Mouse (Mus musculus): ENCODE measurements around the gene Mlana. TPM values are rescaled to one million over a fixed set of nuclear protein-coding genes. Genes with fewer than 3 reads are reported as not detected.

Gene Mlana
- polyA plus RNA-seq, 1 experiment from 2014 or later: 0.26 TPM

GRCm38 (mm10) chr19:29670247-29670646 is 27.4 kb upstream of the Mlana start:
- WGBS: 89% methylated on average over 6 of the region's 6 CpGs
- Histone ChIP-seq H3K9ac (ENCODE audit: low read length) (no peak overlapping the region), H3K36me3 (ENCODE audit: control insufficient read depth, insufficient read depth, low read length) (no peaks in the 10 kb centered on the region), H3K9me3 (ENCODE audit: control insufficient read depth, low read length) (no peaks in the 10 kb centered on the region), H3K4me1 (ENCODE audit: control insufficient read depth, insufficient read depth, low read length) (no peaks in the 10 kb centered on the region), H3K27me3 (ENCODE audit: control insufficient read depth, insufficient read depth, low read length) (no peaks in the 10 kb centered on the region), H3K4me3 (ENCODE audit: low read depth, low read length) (no peak overlapping the region), H3K27ac (ENCODE audit: low read depth, low read length) (no peak overlapping the region), H3K4me2 (no peak overlapping the region)
- no peak for DNase-seq (ENCODE audit: low spot score, missing footprints)
- no peak for ATAC-seq (ENCODE audit: low FRiP score)

- Histone ChIP-seq H3K9ac (ENCODE audit: low read length) (no peak overlapping the region), H3K4me3 (ENCODE audit: low read depth, low read length) (no peak overlapping the region), H3K4me2 (no peak overlapping the region), H3K4me1 (ENCODE audit: control insufficient read depth, insufficient read depth, low read length) (no peaks in the 10 kb centered on the region), H3K9me3 (ENCODE audit: control insufficient read depth, low read length) (no peaks in the 10 kb centered on the region), H3K27me3 (ENCODE audit: control insufficient read depth, insufficient read depth, low read length) (no peaks in the 10 kb centered on the region), H3K27ac (ENCODE audit: low read depth, low read length) (no peak overlapping the region), H3K36me3 (ENCODE audit: control insufficient read depth, insufficient read depth, low read length) (no peaks in the 10 kb centered on the region)
- DNase-seq (ENCODE audit: low spot score, missing footprints) (no peak), ATAC-seq (ENCODE audit: low FRiP score) (no peak)
- whole genome bisulfite sequencing: 88% methylated on average over 2 of the region's 2 CpGs
Measured at GRCm38 (mm10) chr19:29671160-29671559, 26.5 kb upstream of the Mlana start.

DNA sequence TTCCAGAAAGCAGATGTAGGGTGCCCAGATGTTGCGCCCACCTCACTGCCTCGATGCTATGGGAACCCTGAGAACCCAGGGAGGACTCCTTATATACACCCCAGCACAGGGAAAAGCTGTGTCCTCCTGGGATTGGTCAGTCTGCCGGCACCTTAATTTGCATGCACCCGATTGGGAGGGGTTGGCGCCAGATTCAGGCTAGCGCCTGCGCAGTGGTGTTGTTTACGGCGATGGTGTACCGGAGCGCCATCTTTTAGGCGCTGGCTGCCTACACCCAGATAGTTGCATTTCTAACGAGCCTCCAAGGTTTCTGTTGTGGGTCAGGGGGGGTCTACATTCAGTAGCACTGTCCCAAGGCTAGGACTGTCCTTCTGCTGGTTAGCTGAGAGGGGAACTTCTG is 25.0 kb upstream of the Mlana start:
- Histone ChIP-seq H3K27me3 (ENCODE audit: control insufficient read depth, insufficient read depth, low read length) (no peaks in the 10 kb centered on the region), H3K4me1 (ENCODE audit: control insufficient read depth, insufficient read depth, low read length) (no peaks in the 10 kb centered on the region), H3K36me3 (ENCODE audit: control insufficient read depth, insufficient read depth, low read length) (no peaks in the 10 kb centered on the region), H3K27ac (ENCODE audit: low read depth, low read length) (no peak overlapping the region), H3K9ac (ENCODE audit: low read length) (no peak overlapping the region), H3K4me3 (ENCODE audit: low read depth, low read length) (no peak overlapping the region), H3K9me3 (ENCODE audit: control insufficient read depth, low read length) (no peaks in the 10 kb centered on the region), H3K4me2 (no peak overlapping the region)
- WGBS: 95% methylated on average over 13 of the region's 13 CpGs
- DNase-seq (ENCODE audit: low spot score, missing footprints) (no peak), ATAC-seq (ENCODE audit: low FRiP score) (no peak)

DNA sequence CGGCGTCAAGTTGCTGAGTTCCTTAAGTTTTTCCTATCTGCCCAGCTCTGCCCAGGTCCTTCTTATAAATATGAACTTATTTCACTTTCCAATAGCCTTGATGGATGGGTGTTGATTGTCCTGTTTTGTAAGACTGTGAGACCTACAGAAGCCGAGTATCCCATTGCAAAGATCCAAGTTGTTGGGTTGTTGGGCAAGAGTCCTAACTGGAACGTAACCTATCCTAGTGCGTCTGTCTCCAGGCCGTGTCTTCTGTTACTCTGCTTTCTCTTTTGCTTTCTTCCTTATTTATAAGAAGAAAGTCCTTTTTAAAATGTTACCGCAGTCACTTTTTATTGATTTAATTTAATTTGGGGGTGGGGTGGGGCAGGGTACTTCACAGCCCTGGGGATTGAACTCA is 22.7 kb upstream of the Mlana start:
- DNase-seq (ENCODE audit: low spot score, missing footprints) (no peak), ATAC-seq (ENCODE audit: low FRiP score) (no peak)
- Histone ChIP-seq H3K36me3 (ENCODE audit: control insufficient read depth, insufficient read depth, low read length) (no peaks in the 10 kb centered on the region), H3K9me3 (ENCODE audit: control insufficient read depth, low read length) (no peaks in the 10 kb centered on the region), H3K9ac (ENCODE audit: low read length) (no peak overlapping the region), H3K27ac (ENCODE audit: low read depth, low read length) (no peak overlapping the region), H3K4me2 (no peak overlapping the region), H3K4me1 (ENCODE audit: control insufficient read depth, insufficient read depth, low read length) (no peaks in the 10 kb centered on the region), H3K4me3 (ENCODE audit: low read depth, low read length) (no peak overlapping the region), H3K27me3 (ENCODE audit: control insufficient read depth, insufficient read depth, low read length) (no peaks in the 10 kb centered on the region)
- 94% methylated on average over 7 of the region's 7 CpGs for WGBS

GRCm38 (mm10) chr19:29675562-29676078 is 22.0 kb upstream of the Mlana start:
- Histone ChIP-seq H3K9ac (ENCODE audit: low read length) (no peak overlapping the region), H3K27me3 (ENCODE audit: control insufficient read depth, insufficient read depth, low read length) (no peaks in the 10 kb centered on the region), H3K9me3 (ENCODE audit: control insufficient read depth, low read length) (no peaks in the 10 kb centered on the region), H3K4me1 (ENCODE audit: control insufficient read depth, insufficient read depth, low read length) (no peaks in the 10 kb centered on the region), H3K27ac (ENCODE audit: low read depth, low read length) (no peak overlapping the region), H3K4me3 (ENCODE audit: low read depth, low read length) (no peak overlapping the region), H3K4me2 (no peak overlapping the region), H3K36me3 (ENCODE audit: control insufficient read depth, insufficient read depth, low read length) (no peaks in the 10 kb centered on the region)
- DNase-seq (ENCODE audit: low spot score, missing footprints) (no peak), ATAC-seq (ENCODE audit: low FRiP score) (no peak)
- WGBS: 68% methylated on average over 9 of the region's 9 CpGs

- Histone ChIP-seq H3K9me3 (ENCODE audit: control insufficient read depth, low read length) (no peaks in the 10 kb centered on the region), H3K4me3 (ENCODE audit: low read depth, low read length) (no peak overlapping the region), H3K4me2 (no peak overlapping the region), H3K36me3 (ENCODE audit: control insufficient read depth, insufficient read depth, low read length) (no peaks in the 10 kb centered on the region), H3K27me3 (ENCODE audit: control insufficient read depth, insufficient read depth, low read length) (no peaks in the 10 kb centered on the region), H3K27ac (ENCODE audit: low read depth, low read length) (no peak overlapping the region), H3K4me1 (ENCODE audit: control insufficient read depth, insufficient read depth, low read length) (no peaks in the 10 kb centered on the region), H3K9ac (ENCODE audit: low read length) (no peak overlapping the region)
- no peak for ATAC-seq (ENCODE audit: low FRiP score)
- no peak for DNase-seq (ENCODE audit: low spot score, missing footprints)
- 91% methylated on average over 10 of the region's 10 CpGs for WGBS
Measured at GRCm38 (mm10) chr19:29676479-29677193, 21.0 kb upstream of the Mlana start.

DNA sequence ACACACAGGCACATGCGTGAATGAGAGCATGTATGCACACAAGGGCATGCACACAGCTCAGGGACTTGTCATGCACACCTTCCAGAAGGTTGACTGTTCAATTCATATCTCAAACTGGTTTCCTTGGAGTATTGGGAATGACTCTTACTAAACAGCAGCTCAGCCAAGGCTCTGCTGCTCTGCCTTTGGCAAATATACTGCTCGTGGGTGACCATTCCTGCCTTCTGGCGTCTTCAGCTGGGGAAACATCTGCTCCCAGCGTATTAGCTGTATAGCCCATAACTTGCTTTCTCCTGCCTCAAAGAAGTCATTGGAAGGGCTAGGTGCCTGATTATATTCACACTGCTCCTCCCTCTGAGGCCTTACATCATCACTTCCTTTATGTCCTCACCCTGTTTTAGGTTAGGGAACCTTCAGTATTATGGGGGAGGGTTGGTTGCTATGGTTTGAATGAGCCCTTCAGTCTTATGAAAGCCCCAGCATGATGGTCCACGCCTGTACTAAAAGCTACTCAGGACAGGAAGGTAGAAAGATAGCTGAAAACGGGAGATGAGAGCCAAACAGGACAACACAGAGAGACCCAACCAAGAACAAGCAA is 19.3 kb upstream of the Mlana start:
- no peaks in the 10 kb centered on the region for H3K9me3 ChIP-seq (ENCODE audit: control insufficient read depth, low read length)
- no peak overlapping the region for H3K4me3 ChIP-seq (ENCODE audit: low read depth, low read length)
- H3K9ac ChIP-seq (ENCODE audit: low read length): no peak overlapping the region
- no peak overlapping the region for H3K27ac ChIP-seq (ENCODE audit: low read depth, low read length)
- DNase-seq (ENCODE audit: low spot score, missing footprints) (peak; percentile 59), ATAC-seq (ENCODE audit: low FRiP score) (no peak)
- H3K27me3 ChIP-seq (ENCODE audit: control insufficient read depth, insufficient read depth, low read length): no peaks in the 10 kb centered on the region
- no peak overlapping the region for H3K4me2 ChIP-seq
- WGBS: 92% methylated on average over 6 of the region's 6 CpGs
- no peaks in the 10 kb centered on the region for H3K4me1 ChIP-seq (ENCODE audit: control insufficient read depth, insufficient read depth, low read length)
- H3K36me3 ChIP-seq (ENCODE audit: control insufficient read depth, insufficient read depth, low read length): no peaks in the 10 kb centered on the region

GRCm38 (mm10) chr19:29680182-29681152 is 17.2 kb upstream of the Mlana start:
- 89% methylated on average over 13 of the region's 13 CpGs for WGBS
- peak; percentile 69 for DNase-seq (ENCODE audit: low spot score, missing footprints)
- Histone ChIP-seq H3K27me3 (ENCODE audit: control insufficient read depth, insufficient read depth, low read length) (no peaks in the 10 kb centered on the region), H3K36me3 (ENCODE audit: control insufficient read depth, insufficient read depth, low read length) (no peaks in the 10 kb centered on the region), H3K27ac (ENCODE audit: low read depth, low read length) (no peak overlapping the region), H3K9ac (ENCODE audit: low read length) (no peak overlapping the region), H3K9me3 (ENCODE audit: control insufficient read depth, low read length) (no peaks in the 10 kb centered on the region), H3K4me2 (no peak overlapping the region), H3K4me3 (ENCODE audit: low read depth, low read length) (no peak overlapping the region), H3K4me1 (ENCODE audit: control insufficient read depth, insufficient read depth, low read length) (no peaks in the 10 kb centered on the region)
- no peak for ATAC-seq (ENCODE audit: low FRiP score)

Measured in midbrain, embryonic 11.5 days (tissue).